Mouse (Mus musculus): ENCODE measurements around the gene Slain1. TPM values are rescaled to one million over a fixed set of nuclear protein-coding genes. Genes with fewer than 3 reads are reported as not detected.
A peak's percentile ranks its signal among the peaks of the same experiment; 100 is the strongest.

Gene Slain1
- polyA plus RNA-seq, 1 experiment = not detected

DNA sequence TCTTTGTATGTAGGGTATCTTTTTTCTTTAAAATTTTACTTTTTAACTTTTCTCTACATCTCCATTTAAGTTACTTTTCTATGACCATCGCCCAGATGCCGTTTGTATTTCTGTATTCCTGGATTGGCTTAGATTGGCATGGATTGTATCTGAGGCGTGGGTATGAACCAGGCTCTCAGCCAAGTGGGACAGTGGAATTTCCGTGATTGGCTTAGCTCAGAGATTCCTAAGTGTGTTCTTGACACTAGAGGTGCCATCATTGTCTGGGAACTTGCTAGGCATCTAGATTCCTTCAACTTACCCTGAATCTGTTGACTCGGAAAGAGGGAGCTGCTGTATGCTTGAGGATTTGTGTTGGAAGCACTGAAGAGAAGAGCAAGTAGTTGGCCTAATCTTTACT is 5.4 kb downstream of the Slain1 start:
- 51% methylated on average over 5 of the region's 5 CpGs for WGBS
- H3K4me3 ChIP-seq (ENCODE audit: insufficient read depth, low read depth, low read length) = no peak overlapping the region
- H3K27ac ChIP-seq (ENCODE audit: insufficient read depth, low read depth, low read length) = no peak overlapping the region

DNA sequence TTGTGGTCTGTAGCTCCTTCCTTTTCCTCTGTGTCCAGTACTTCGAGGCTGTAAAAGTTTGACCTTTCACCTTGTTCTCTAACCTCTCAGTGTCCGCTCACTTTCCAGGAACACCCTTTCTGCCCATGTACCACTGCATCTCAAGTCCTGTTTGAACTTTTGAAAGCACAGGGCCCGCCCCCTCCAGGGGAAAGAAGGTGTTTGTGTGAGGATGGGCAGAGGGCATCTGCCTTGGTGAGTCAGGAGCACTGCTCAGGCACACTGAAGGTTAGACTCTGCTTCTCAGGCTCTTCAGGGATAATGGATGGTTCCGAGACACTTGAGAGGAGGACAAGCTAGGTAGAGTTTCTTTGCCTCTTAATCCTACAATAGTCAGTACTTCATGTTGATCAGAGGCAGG is 7.8 kb downstream of the Slain1 start:
- no peak overlapping the region for H3K4me3 ChIP-seq (ENCODE audit: insufficient read depth, low read depth, low read length)
- peaks cover 5% of the 10 kb centered on the region; the same call in 1 of the 2 replicates for H3K4me1 ChIP-seq (ENCODE audit: control insufficient read depth, insufficient read depth, low read length)
- TF ChIP-seq POLR2A (IDR thresholded peaks at IDR 0.05; ENCODE audit: insufficient read depth, low read depth, low read length) (no peak), CTCF (IDR thresholded peaks at IDR 0.05; ENCODE audit: insufficient read depth, low read depth, low read length) (no peak)
- WGBS = 86% methylated on average over 4 of the region's 4 CpGs
- H3K27ac ChIP-seq (ENCODE audit: insufficient read depth, low read depth, low read length) = no peak overlapping the region

More for the DNA sequence above, 5.4 kb downstream of the Slain1 start:
- TF ChIP-seq CTCF (IDR thresholded peaks at IDR 0.05; ENCODE audit: insufficient read depth, low read depth, low read length) (no peak), POLR2A (IDR thresholded peaks at IDR 0.05; ENCODE audit: insufficient read depth, low read depth, low read length) (no peak)
- peaks cover 3% of the 10 kb centered on the region; the same call in 1 of the 2 replicates for H3K4me1 ChIP-seq (ENCODE audit: control insufficient read depth, insufficient read depth, low read length)

- no peak overlapping the region for H3K4me3 ChIP-seq (ENCODE audit: insufficient read depth, low read depth, low read length)
- WGBS = 44% methylated on average over 7 of the region's 7 CpGs
- H3K27ac ChIP-seq (ENCODE audit: insufficient read depth, low read depth, low read length) = no peak overlapping the region
- H3K4me1 ChIP-seq (ENCODE audit: control insufficient read depth, insufficient read depth, low read length) = peaks cover 5% of the 10 kb centered on the region; the same call in 1 of the 2 replicates
- no peak for TF ChIP-seq POLR2A (IDR thresholded peaks at IDR 0.05; ENCODE audit: insufficient read depth, low read depth, low read length)
- TF ChIP-seq CTCF (IDR thresholded peaks at IDR 0.05; ENCODE audit: insufficient read depth, low read depth, low read length) = no peak
Measured at GRCm38 (mm10) chr14:103663026-103663425, 13.0 kb downstream of the Slain1 start.

- no peak overlapping the region for H3K27ac ChIP-seq (ENCODE audit: insufficient read depth, low read depth, low read length)
- H3K4me3 ChIP-seq (ENCODE audit: insufficient read depth, low read depth, low read length) = no peak overlapping the region
- TF ChIP-seq CTCF (IDR thresholded peaks at IDR 0.05; ENCODE audit: insufficient read depth, low read depth, low read length) (no peak), POLR2A (IDR thresholded peaks at IDR 0.05; ENCODE audit: insufficient read depth, low read depth, low read length) (no peak)
- H3K4me1 ChIP-seq (ENCODE audit: control insufficient read depth, insufficient read depth, low read length) = peaks cover 5% of the 10 kb centered on the region; the same call in 1 of the 2 replicates
- 69% methylated on average over 4 of the region's 4 CpGs for WGBS
Measured at GRCm38 (mm10) chr14:103664391-103664790, 14.4 kb downstream of the Slain1 start.

DNA sequence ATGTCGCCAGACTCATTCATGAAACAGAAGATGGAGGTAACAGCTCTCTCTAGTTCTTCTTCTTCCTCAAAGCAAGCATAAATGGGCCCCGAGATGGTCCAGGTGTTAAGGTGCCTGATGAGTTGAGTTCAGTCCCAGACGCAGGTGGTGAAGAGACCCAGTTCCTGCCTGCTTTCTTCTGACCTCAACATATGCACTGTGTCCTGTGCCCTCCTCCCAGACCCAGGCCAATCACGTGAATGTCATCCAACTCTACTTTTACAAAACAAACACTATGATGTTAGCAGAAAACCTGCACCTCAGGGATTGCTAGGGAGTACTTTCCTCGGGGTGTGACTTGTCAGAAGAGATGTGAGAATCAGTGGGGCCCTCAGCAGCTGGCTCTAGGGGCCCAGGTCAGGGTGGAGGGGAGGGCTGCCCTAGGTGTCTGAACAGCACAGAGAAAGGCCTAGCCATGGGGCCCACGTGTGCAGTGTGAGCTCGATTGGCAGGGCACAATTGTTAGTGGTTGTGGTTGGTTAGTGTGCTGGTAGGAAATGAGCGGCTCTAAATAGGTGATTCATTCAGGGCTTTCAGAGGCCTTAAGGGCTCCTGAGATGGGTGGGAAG is 16.4 kb downstream of the Slain1 start:
- TF ChIP-seq CTCF (IDR thresholded peaks at IDR 0.05; ENCODE audit: insufficient read depth, low read depth, low read length) (no peak), POLR2A (IDR thresholded peaks at IDR 0.05; ENCODE audit: insufficient read depth, low read depth, low read length) (no peak)
- WGBS = 68% methylated on average over 8 of the region's 8 CpGs
- Histone ChIP-seq H3K27ac (ENCODE audit: insufficient read depth, low read depth, low read length) (no peak overlapping the region), H3K4me3 (ENCODE audit: insufficient read depth, low read depth, low read length) (no peak overlapping the region), H3K4me1 (ENCODE audit: control insufficient read depth, insufficient read depth, low read length) (no peaks in the 10 kb centered on the region)

GRCm38 (mm10) chr14:103667036-103667435 is 17.0 kb downstream of the Slain1 start:
- TF ChIP-seq POLR2A (IDR thresholded peaks at IDR 0.05; ENCODE audit: insufficient read depth, low read depth, low read length) (no peak), CTCF (IDR thresholded peaks at IDR 0.05; ENCODE audit: insufficient read depth, low read depth, low read length) (no peak)
- Histone ChIP-seq H3K27ac (ENCODE audit: insufficient read depth, low read depth, low read length) (no peak overlapping the region), H3K4me1 (ENCODE audit: control insufficient read depth, insufficient read depth, low read length) (no peaks in the 10 kb centered on the region), H3K4me3 (ENCODE audit: insufficient read depth, low read depth, low read length) (no peak overlapping the region)
- WGBS = 88% methylated on average over 8 of the region's 8 CpGs

DNA sequence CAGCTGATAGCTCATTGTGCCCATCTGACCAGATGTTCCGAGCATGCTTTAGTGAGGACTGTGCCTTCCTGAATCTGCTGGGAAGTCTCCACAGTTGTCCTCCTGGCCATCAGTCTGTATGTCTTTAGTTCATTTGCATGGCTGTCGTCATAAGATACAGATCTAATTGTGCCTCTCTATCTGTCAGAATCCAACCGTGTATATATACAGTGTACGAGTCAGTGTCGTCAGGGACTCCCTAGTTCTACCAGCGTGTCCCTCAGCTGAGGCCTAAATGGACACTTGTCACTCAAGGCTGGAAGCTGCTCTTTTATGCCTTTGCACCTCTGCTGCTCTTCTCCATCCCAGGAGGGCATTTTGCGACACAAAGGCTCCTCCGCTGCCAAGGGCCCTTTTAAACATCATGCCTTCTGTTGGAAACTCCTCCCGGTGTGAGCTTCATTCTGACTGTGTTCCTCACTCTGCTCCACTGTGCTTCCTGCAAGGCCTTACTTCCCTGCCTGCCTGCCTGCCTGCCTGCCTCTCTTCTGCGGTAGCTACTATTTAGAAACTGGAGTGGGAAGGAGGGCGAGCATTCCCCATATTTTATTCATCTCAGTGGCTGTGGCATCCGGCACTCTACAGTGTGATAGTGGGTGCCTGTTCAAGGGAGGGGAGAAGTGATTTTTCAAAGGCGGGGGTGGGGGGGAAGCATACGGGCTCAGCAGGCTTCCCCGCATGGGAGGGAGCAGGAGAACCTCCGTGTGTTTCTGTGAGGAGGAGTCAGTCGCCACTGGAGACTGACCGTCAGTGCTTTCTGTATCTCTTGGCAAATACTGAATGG is 29.6 kb downstream of the Slain1 start:
- peak overlapping the region; percentile 66 for H3K27ac ChIP-seq (ENCODE audit: insufficient read depth, low read depth, low read length)
- peak overlapping the region; percentile 8 for H3K4me3 ChIP-seq (ENCODE audit: insufficient read depth, low read depth, low read length)
- WGBS = 14% methylated on average over 18 of the region's 18 CpGs
- H3K4me1 ChIP-seq (ENCODE audit: control insufficient read depth, insufficient read depth, low read length) = peaks cover 28% of the 10 kb centered on the region
- no peak for TF ChIP-seq CTCF (IDR thresholded peaks at IDR 0.05; ENCODE audit: insufficient read depth, low read depth, low read length)
- TF ChIP-seq POLR2A (IDR thresholded peaks at IDR 0.05; ENCODE audit: insufficient read depth, low read depth, low read length) = no peak

DNA sequence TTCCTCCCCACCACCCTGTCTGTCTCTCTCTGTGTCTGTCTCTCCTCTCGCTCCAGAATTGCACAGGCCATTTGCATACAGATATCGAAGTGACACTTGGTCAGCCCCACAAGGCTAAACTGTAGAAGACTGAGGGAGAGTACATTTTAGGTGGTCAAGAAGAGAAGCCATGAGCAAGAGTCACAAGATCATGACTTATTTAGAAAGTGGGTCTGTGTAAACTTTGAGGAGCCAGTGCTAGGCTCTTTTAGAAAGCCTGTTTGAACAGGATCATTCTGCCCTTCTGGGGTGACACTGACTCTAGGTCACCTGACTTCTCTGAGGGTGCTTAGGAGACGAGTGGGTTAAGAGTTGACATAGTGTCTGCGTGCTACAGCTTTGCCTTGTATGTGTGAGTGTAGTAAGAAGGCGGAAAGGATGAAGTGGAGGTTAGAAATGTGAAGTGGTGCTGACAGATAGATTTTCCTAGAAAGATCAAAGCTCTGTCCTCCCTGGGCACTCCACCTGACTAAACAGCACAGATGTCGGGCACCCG is 30.3 kb downstream of the Slain1 start:
- 45% methylated on average over 7 of the region's 7 CpGs for WGBS
- H3K27ac ChIP-seq (ENCODE audit: insufficient read depth, low read depth, low read length) = peak overlapping the region; percentile 52; the same call in 1 of the 2 replicates
- H3K4me1 ChIP-seq (ENCODE audit: control insufficient read depth, insufficient read depth, low read length) = peaks cover 28% of the 10 kb centered on the region

More for the DNA sequence above, 30.3 kb downstream of the Slain1 start:
- TF ChIP-seq CTCF (IDR thresholded peaks at IDR 0.05; ENCODE audit: insufficient read depth, low read depth, low read length) (no peak), POLR2A (IDR thresholded peaks at IDR 0.05; ENCODE audit: insufficient read depth, low read depth, low read length) (no peak)
- H3K4me3 ChIP-seq (ENCODE audit: insufficient read depth, low read depth, low read length) = no peak overlapping the region; the same call in 1 of the 2 replicates

Measured in olfactory bulb, adult 2 months (tissue).